Mouse (Mus musculus): ENCODE results near the gene Malsu1.

Malsu1 gene

DNA sequence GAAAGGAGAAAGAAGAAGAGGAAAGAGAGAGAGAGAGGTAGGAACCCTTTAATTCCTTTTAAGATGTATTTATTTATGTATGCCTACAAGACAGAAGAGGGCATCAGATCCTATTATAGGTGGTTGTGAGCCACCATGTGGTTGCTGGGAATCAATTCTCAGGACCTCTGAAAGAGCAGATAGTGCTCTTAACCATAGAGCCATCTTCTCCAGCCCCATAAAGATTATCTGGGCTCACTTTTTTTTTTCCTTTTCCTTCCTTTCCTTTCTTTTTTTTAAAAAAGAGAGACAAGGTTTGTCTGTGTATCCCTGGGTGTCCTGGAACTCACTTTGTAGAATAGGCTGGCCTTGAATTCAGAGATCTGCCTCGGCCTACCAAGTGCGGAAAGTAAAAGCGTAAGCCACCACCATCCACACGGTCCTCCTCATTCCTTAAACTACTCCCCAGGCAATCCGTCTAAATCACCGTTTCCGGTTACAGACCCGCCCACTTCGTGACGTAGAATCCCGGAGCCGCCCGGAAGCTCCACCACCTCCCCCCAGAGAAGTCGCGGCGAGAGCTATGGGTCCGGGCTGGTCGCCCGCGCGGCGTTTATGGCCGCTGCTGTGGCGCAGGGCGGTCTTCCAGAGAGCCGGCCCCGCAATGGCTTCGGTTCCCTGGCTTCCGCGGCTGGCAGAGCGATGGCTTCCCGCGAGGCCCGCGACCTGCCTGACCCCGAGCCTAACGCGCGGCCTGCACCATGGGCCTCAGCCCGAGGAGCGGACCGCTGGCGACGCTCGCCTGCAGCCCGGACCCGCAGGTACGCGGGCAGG, at the start of gene Malsu1:
Gene Malsu1 (plus strand): TSS at position 492 of the 813 bp plus-strand sequence.
- peak; percentile 82 to 89 for DNase-seq

- DNase-seq: no peak
Observed at GRCm38 (mm10) chr6:49025290-49025689, 48.3 kb upstream of the Malsu1 start.

GRCm38 (mm10) chr6:49026496-49026895, 47.1 kb upstream of the Malsu1 start:
- DNase-seq: no peak

GRCm38 (mm10) chr6:49028019-49028418, 45.6 kb upstream of the Malsu1 start:
- DNase-seq: no peak

DNA sequence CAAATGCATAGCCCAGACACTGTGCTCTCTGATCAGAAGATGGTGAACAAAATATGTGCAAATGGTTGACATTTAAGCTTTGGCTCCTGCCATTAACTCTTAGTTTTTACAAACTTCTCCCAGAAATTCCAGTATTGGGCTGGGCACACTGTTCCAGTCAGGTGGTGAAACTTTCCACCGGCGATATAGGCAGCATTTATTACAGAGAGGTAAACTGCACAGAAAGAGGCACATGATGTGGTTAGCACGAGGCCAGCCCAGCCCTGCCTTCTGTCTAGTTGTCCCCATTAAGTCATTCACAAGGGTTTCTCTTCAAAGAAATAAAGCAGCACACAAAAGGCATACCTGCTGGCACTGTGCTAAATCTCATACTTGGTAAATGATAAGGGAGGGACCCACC, 44.9 kb upstream of the Malsu1 start:
- DNase-seq: no peak

- no peak for DNase-seq
Observed at GRCm38 (mm10) chr6:49031230-49031629, 42.4 kb upstream of the Malsu1 start.

- DNase-seq: no peak
Observed at GRCm38 (mm10) chr6:49032783-49033182, 40.8 kb upstream of the Malsu1 start.

GRCm38 (mm10) chr6:49036275-49037267, 37.0 kb upstream of the Malsu1 start, which contains the start of gene Gpnmb:
TSS of gene Gpnmb (plus strand) at chr6:49036546.
- DNase-seq: no peak

- no peak for DNase-seq
Observed at GRCm38 (mm10) chr6:49037268-49037662, 36.3 kb upstream of the Malsu1 start.

DNA sequence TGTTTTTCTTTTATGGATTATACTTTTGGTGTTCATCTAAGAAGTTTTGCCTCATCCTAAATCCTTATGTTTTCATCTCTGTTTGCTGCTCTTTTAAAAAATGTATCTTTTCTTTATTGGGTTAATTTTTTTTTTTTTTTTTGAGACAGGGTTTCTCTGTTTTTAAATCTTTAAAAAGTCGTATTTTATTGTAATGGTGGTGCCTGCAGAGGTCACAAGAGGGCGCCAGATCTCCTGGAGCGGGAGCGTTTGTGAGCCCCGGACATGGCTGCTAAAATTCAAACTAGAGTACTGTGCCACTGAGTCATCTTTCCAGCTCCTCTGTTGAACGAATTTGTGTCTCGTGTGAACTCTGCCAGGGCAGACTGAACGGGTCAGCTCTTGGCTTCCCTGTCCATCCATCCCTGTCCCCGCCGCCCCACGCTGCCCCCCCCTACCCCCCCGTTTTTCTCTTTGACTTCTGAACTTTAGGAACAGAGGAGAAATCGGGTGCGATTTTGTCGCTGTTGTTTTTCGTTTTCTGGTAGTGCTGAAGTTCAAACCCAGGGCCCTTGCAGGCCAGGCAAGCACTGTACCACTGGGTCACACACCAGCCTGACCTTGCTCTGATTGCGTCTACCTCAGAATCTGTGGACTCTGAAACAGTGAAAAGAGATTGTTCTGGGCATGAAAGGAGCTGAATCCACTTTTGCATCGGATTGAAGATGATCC, 34.0 kb upstream of the Malsu1 start:
- DNase-seq: peak in 1 of 2 experiments; percentile 17

- no peak for DNase-seq
Observed at GRCm38 (mm10) chr6:49046502-49046901, 27.1 kb upstream of the Malsu1 start.

DNA sequence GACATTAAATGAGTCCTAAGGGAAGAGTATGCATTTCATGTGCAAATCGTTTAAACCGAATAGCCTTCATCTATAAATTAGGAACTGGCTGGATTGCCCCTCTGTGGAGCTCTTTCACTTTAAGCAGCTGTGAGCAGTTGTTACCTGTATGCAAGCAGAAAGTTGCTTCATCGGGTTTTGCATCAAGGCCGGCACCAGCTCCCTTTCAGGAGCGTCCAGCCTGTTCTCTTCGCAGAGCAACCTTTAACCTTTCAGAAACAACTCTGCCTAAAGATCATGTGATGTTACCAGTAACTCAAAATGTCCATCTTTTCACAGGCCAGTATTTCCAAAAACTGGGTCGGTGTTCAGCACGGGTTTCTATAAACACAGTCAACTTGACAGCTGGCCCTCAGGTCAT, 26.6 kb upstream of the Malsu1 start:
- no peak for DNase-seq

- DNase-seq: no peak
Observed at GRCm38 (mm10) chr6:49047848-49048247, 25.7 kb upstream of the Malsu1 start.

DNA sequence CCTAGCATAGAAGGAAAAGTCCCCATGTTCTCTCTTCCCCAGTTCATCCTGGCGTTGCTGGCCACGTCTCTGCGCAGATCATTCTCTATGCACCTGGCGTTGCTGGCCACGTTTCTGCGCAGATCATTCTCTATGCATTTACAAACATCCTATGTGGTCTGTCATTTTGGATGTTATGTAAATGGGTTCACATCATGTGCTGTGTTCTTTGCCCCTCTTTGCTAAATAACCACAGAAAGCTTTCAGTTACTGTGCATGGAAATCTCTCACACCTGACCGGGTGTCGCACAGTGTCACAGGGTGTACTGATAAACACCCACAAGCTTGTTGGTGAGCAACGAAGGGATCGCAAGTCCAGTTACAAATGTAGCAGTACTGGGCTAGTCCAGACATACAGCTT, 25.2 kb upstream of the Malsu1 start:
- no peak for DNase-seq

DNA sequence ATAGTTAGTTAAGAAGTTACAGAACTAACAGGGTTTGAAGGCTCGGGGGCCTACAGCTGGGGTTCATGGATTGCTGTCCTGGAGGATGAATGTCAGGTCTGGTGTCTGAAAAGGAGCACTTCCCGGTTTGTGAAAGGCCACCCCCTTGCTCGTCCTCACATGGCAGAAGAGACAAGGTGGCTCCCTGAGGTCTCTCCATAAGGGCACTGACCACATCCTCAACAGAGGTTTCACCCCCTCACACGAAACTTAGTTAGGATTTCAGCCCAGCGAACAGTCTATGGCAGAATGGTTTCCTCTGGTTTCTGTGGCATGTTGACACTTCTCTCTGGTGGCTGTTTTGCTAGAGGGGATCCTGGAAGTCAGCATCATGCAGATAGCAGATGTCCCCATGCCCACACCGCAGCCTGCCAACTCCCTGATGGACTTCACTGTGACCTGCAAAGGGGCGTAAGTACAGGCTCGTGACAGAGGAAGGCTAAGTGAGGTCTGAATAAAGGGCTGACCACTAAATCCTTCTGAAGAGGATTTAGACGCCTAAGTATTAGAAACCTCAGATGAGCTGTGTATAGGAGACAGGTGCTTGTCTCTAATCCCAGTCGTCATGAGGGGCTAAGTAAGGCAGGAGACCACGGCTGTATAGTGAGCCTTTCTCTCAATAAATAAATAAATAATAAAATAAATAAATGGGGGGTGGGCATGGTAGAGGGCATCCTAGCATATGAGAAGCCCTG, 22.8 kb upstream of the Malsu1 start:
- DNase-seq: no peak

DNA sequence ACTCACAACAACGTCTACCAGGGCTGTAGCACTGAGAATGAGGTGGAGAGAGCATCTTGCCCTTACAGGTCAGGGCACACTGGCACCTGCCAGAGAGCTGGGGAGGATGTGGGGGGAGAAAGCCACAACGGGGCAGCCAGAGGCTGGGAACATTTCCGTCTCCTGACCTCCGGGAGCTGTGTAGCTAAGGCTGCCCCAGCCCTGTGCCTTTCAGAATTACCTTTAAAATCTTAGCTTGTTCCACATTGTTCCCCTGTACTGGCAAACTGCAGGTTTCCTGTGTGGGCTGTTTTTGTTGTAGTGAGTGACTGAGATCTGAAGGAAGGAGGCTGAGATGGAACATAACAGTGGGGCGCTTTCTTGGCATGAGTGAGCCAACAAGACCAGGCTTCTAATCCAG, 21.4 kb upstream of the Malsu1 start:
- DNase-seq: no peak

DNA sequence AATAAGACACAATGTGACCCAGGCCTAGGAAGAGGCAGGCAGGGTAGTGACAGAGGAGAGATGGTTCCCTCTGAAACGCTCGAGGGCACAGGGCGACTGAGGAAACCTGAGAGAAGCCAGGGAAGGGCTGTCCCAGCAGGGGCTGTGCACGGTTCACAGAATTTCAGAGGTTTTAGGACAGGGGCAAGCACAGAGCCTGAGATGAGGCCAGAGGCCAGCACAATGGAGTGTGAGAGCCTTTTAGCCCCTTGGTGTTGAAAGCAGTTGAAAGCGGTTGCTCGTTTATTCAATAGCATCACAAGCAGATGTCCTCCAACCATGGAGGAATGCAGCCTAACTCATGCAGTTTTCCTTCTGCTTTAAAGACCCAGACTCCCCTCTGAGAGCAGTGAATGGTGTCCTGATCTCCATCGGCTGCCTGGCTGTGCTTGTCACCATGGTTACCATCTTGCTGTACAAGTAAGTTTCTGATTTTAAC, 18.3 kb upstream of the Malsu1 start:
- DNase-seq: no peak

DNA sequence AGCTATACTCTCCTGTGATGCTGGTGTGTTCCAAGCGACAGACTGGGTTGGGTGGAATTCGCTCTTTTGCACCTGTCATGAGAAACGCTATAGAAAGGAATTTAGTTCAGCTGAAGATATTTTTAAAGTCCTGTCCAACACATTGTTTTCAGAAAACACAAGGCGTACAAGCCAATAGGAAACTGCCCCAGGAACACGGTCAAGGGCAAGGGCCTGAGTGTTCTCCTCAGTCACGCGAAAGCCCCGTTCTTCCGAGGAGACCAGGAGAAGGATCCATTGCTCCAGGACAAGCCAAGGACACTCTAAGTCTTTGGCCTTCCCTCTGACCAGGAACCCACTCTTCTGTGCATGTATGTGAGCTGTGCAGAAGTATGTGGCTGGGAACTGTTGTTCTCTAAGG, 17.6 kb upstream of the Malsu1 start:
- DNase-seq: no peak

DNA sequence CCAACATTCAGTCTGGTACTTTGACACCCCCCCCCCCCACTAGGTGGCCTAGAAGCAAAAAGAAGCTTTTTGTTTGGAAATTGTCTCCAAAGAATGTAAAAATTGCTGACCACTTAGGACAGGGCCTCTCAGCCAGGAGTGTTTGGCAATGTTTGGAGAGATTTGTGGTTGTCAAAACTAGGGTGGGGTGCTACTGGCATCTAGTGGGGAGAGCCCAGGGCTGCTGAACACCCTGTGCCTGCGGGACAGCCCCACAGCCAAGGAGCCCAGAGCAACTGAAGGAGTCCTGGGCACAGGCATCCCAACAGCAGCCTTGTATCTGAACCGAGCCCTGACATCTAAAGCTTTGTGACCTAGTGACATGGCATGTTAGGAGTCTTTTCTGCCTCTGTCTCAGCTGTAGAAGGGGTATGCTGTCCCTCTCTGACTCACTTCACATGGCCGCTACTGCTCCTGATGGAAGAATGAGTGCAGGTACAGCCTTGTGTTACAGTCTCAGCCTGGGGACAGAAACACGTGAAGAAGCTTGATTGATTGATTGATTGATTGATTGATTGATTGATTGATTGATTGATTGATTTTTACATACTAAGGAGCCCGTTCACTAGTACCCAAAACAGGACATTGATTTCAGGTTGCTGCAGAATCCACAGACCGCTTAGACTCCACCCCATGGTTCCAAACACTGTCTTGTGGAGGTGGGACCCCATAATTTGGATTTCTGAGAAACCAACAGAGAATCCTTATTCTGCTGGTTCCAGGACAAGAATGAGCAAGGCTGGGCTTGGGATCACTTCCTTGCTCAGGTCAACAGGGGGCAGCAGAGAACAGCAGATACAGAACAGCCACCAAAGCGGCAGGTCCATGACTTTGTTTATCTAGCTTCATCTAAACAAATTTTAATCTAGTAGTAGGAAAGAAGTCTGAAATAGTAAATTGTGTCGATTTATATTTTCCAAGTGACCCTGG, 16.3 kb upstream of the Malsu1 start:
- peak in 1 of 2 experiments; percentile 20 for DNase-seq

GRCm38 (mm10) chr6:49068361-49068760, 5.2 kb upstream of the Malsu1 start:
- no peak for DNase-seq

DNA sequence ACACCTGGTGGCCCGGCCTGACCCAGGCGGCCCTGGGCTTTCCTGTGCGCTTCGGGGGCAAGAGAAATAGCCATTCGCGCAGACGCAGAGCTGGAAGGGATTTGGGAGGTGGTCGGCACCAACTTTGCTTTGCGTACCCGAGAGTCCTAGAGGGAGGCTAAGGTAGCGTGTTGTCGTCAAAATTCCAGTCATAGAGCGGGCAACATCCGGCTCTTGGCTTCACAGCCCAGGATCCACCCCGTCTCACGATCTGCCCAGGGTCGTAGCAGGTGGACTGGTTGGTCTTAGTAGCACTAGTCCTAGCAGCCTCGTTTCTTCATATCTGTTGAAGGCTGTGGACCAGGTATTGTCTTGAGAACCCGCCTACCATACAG, 509 bp downstream of the Malsu1 start:
- peak in 1 of 2 experiments; percentile 38 for DNase-seq

Measured in thymus, adult 18-20 months (tissue).